Mouse (Mus musculus): Measurements from ENCODE around the gene Eif3c.
A peak's percentile ranks its signal among the peaks of the same experiment; 100 is the strongest.

The Eif3c gene

GRCm38 (mm10) chr7:126556635-126557034, 9.6 kb downstream of the Eif3c start:
- DNase-seq (ENCODE audit: extremely low read depth, low read depth): no peak

- no peak for DNase-seq (ENCODE audit: extremely low read depth, low read depth)
Observed at GRCm38 (mm10) chr7:126554796-126555195, 11.4 kb downstream of the Eif3c start.

- no peak for DNase-seq (ENCODE audit: extremely low read depth, low read depth)
Observed at GRCm38 (mm10) chr7:126545631-126546030, 20.6 kb downstream of the Eif3c start.

GRCm38 (mm10) chr7:126541661-126542060, 24.6 kb downstream of the Eif3c start:
- DNase-seq (ENCODE audit: extremely low read depth, low read depth): no peak

GRCm38 (mm10) chr7:126537820-126538585, 28.2 kb downstream of the Eif3c start:
- DNase-seq (ENCODE audit: extremely low read depth, low read depth): peak; percentile 57

GRCm38 (mm10) chr7:126536466-126536865, 29.7 kb downstream of the Eif3c start:
- DNase-seq (ENCODE audit: extremely low read depth, low read depth): peak; percentile 21

DNA sequence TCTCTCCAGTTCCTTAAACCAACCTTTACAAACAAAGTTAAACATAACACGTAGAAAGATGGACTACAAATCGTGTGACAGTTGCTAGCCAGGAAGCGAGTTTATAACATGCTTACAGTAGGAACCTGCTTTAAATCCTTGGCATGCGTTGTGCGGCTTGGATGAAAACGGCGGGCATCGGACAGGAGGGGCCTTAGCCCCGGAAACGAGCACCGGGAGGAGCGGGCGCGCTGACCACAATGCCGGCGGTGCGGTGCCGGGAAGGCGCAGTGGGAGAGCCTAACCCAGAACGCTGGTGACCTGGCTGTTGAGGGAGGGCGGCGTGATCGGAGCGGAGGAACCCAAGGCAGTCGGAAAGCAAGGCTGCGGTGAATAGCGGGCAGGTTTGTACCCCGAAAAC, 30.4 kb downstream of the Eif3c start:
- peak; percentile 16 for DNase-seq (ENCODE audit: extremely low read depth, low read depth)

- no peak for DNase-seq (ENCODE audit: extremely low read depth, low read depth)
Observed at GRCm38 (mm10) chr7:126533434-126533833, 32.8 kb downstream of the Eif3c start.

DNA sequence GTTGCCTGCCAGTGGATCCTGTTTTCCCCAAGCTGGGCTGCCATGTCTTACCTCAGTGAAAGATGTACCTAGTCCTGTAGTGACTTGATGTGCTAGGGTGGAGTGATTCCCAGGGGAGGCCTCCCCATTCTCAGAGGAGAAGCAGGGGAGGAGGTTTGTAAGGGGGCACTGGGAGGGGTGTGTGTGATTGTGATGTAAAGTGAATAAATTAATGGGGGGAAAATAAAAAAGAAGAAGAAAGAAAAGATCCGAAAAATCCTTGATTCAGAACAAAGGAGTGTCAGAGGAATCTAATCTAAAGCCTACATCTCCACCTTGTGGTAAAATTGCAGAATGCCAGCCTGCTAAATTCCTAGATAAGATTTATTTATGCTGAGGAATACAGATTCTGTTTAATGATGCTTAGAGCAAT, 38.0 kb downstream of the Eif3c start:
- no peak for DNase-seq (ENCODE audit: extremely low read depth, low read depth)

DNA sequence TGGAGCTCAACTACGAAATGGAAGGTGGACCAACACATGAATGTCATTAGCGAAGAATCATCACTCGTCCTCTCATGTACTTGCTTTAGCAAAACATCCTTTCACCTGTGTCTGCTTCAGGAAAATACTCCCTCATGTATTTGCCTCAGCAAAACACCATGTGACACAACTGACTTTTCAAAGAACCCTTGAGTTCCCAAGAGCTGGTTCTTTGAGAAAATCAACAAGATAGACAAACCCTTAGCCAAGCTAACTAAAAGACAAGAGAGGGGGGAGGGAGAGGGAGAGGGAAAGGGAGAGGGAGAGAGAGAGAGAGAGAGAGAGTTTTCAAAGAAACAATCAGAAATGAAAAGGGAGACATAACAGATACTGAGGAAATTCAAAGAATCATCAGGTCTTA, 42.9 kb downstream of the Eif3c start:
- DNase-seq (ENCODE audit: extremely low read depth, low read depth): no peak

DNA sequence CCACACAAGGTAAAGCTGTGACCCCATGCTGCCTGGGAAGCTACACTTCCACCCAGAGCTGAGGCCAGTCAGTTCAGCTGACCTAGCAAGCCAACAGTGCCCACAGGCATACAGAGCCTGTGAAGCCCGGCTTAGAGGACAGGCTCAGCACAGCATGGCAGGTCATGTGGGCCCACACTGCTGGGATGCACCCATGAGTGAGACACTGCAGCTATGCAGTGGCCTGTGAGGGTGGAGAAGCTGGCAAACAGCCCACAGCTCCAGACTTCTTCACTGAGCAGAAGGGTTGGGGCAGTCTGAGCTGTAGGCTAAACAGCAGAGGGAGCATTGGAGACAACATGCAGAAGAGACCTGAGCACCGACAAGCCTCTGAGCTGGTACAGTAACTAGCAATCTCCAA, 46.7 kb downstream of the Eif3c start:
- no peak for DNase-seq (ENCODE audit: extremely low read depth, low read depth)

DNA sequence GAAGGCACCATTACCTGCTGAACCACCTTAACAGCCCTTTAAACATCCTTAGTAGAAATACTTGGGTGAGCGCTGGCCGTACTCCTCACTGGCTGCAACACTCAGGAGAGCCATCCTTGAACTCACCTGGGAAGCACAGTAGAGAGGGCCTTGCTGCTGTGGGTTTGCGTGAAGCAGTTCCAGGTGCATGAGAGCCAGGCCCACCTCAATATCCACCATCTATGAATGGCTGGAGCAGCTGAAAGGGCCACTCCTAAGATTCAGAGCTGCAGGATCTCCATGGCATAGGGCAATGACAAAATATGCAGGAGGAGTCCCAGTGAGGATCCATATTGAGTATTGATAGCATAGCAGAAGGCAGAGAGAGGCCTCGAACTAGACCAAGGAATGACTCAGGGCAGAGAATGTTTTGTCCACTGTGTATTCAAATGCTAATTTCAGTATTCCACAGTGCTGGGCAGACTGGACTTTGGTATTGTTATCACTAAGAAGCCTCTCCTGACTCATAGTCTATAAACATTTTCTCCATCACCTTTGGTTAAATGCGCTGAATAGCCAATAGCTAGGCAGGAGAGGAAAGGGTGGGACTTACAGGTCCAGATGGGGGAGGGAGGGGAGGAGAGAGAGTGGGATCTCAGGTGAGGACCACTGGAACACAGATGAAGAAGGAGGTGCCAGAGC, 47.8 kb downstream of the Eif3c start:
- no peak for DNase-seq (ENCODE audit: extremely low read depth, low read depth)

DNA sequence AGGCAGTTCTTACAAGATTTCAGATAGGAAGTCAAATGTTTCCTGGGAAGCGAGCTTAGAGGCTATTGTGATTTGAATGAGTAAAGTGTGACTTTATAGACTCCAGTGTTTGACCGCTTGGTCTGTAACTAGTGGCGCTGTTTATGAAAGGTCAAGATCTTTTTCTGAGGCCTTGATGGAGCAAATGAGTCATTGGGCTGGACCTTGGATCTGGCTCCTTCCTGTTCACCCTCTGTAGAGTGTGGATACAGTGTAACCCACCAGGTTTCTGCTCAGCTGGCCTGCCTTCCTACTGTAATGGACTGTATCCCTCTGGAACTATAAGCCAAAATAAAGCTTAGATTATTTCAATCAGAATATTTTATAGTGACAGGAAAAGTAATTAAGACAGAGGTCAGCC, 54.9 kb downstream of the Eif3c start:
- DNase-seq (ENCODE audit: extremely low read depth, low read depth): no peak

DNA sequence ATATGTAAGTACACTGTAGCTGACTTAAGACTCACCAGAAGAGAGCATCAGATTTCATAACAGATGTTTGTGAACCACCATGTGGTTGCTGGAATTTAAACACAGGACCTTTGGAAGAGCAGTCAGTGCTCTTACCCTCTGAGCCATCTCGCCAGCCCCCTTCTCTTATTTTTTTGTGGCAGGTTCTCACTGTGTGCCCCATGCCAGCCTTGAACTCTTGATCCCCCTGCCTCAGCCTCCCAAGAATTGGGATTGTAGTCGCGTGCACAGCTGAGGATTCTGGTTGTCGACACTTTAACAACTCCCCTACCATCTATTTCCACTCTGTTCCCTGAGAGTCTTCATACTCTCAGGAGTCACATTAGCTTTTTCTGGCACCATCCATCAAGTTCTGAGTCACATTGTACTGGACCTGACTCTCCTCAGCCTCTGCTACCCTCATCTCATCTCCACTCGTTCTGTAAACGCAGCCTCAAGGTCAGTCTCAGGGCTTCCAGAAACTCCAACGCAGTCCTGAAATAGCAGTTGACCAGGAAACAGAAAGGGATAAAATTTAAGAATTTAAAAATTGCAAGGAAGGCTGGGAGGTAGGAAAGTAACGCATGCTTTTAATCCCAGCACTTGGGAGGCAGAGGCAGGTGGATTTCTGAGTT, 59.0 kb downstream of the Eif3c start:
- no peak for DNase-seq (ENCODE audit: extremely low read depth, low read depth)

DNA sequence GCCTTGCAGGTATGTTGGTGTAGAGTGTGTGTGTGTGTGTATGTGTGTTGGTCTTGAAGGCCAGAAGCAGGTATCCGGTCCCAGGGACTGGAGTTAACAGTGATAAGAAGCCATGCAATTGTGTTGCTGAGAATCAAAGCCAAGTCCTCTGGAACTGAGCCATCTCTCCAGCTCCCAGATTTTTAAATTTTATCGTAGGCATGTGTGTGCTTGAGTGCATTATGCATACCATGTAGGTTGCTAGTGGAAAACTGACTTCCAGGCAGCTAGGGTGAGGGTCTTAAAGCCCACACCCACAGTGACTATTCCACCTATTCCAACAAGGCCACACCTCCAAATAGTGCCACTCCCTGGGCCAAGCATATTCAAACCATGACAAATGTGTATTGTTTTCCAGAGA, 61.3 kb downstream of the Eif3c start:
- no peak for DNase-seq (ENCODE audit: extremely low read depth, low read depth)

DNA sequence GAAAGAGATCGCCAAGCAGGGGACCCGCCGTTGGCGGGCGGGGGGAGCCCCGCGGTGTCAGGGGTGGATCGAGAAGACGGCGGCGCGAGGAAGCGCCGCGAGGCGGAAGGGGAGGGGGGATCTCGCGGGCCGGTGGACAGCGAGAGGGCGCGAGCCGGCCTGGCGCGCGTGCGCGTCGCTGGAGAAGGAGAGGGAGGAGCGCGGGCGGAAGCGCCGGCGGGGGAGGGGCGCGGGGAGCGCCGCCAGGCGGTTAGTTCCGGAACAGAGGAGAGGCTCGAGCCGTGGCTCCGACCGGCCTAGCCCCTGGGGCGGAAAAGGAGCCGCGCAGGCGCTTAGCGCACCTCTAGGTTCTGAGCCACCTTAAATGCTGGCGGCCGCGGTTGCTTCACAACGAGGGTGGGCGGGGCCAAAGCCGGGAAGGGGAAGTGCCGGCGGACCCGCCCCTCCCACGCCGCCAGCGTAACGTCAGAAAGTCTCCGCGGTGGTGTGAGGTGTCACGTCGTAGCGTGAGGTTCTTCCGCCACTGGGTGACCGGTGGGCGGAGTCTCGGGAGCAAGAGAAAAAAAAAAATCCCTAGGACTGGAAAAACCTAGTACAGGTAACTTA, 62.8 kb downstream of the Eif3c start, which contains the start of gene Atxn2l:
TSS of gene Atxn2l (minus strand) at position 165 of the 606 bp plus-strand sequence.
- peak; percentile 88 for DNase-seq (ENCODE audit: extremely low read depth, low read depth)

GRCm38 (mm10) chr7:126502751-126503150, 63.5 kb downstream of the Eif3c start:
- no peak for DNase-seq (ENCODE audit: extremely low read depth, low read depth)

GRCm38 (mm10) chr7:126502023-126502741, 64.0 kb downstream of the Eif3c start:
- peak; percentile 96 for DNase-seq (ENCODE audit: extremely low read depth, low read depth)

- DNase-seq (ENCODE audit: extremely low read depth, low read depth): no peak
Observed at GRCm38 (mm10) chr7:126501684-126502022, 64.6 kb downstream of the Eif3c start.

DNA sequence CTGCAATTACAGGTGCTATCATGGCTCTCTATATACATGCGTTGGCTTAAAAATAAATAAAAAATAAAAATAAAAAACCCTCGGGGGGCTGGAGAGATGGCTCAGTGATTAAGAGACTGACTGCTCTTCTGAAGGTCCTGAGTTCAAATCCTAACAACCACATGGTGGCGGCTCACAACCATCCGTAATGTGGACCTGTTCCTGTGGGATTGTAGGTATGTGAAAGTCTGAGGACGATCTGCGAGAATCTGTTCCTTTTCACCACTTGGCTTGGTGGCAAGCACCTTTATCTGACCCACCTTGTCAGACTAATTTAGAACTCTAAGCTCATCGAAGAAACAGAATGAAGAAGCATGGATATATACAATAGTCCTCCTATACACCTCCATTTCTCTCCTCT, 66.8 kb downstream of the Eif3c start:
- no peak for DNase-seq (ENCODE audit: extremely low read depth, low read depth)

GRCm38 (mm10) chr7:126497966-126498365, 68.2 kb downstream of the Eif3c start:
- DNase-seq (ENCODE audit: extremely low read depth, low read depth): no peak
